Mouse (Mus musculus): ENCODE measurements around the gene Serpina9. TPM values are rescaled to one million over a fixed set of nuclear protein-coding genes. Genes with fewer than 3 reads are reported as not detected.
"Not testable (repeated sequence)": the region's sequence is repeated elsewhere in the genome, so short reads cannot be mapped to it uniquely, and the experiment has no call there.

Gene Serpina9
- polyA plus RNA-seq, 1 experiment = 0.10 TPM

DNA sequence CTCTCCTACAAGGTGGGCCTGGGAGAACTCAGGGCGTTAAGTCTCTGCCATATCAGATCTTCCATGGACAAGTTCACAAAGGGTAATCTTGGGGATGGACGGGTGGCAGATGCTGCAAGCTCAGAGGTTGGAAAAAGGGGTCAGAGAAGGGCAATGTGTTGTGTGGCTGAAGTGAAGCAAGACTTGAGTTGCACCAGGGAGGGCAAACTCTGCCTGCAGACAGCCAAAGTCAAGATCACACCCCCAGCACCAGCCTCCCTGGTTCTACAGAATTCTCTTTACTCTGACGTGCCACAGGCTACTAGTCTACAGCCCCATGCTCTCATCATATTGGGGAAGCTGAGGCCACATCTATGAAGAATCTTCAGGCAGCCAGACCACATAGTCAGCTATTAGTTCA lies 60.6 kb downstream of the Serpina9 start:
- not testable (repeated sequence) for DNase-seq (ENCODE audit: low read depth, low spot score)
- 75% methylated on average over 3 of the region's 3 CpGs for WGBS

DNA sequence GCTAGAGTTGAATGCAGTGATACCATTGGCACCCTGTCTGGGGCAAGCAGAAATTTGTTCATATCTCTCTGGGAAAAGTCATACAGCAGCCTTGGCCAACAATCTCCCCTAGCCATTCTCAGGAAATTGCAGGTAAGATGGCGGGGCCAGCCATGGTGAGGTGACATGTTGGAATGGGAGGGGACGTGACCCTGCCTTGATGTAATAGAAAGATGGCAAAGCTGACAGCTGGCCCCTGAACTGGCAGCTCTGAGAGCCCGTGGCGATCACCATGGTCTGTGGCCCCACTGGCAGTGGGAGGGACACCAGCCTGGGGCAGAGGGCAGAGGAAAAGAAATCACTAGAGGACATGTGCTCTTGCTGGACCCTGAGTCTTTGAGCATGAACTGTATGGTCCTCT lies 67.3 kb downstream of the Serpina9 start:
- WGBS = 86% methylated on average over 4 of the region's 4 CpGs

More for the DNA sequence above, 67.3 kb downstream of the Serpina9 start:
- DNase-seq (ENCODE audit: low read depth, low spot score) = no peak

Other genes starting within 250 kb of the Serpina9 start
- gene Serpina1d, start 240.2 kb downstream of the Serpina9 start, polyA plus RNA-seq (2012; rRNA removed) = 0.42 and 0.55 TPM in 2 replicates
- gene Serpina1b, start 183.4 kb downstream of the Serpina9 start, polyA plus RNA-seq (2012; rRNA removed) = 11.2 and 31.0 TPM in 2 replicates
- gene Serpina1a, start 150.2 kb downstream of the Serpina9 start, polyA plus RNA-seq (2012; rRNA removed) = 0.16 and 2.0 TPM in 2 replicates
- 1.4 and 1.5 TPM in 2 replicates for gene Serpina1c, start 108.9 kb downstream of the Serpina9 start, polyA plus RNA-seq (2012; rRNA removed)
- gene Serpina1e, start 54.8 kb downstream of the Serpina9 start, polyA plus RNA-seq (2012; rRNA removed) = 0.73 and 1.7 TPM in 2 replicates
- 0.14 and 0.23 TPM in 2 replicates for gene Serpina11, start 23.8 kb downstream of the Serpina9 start, polyA plus RNA-seq (2012; rRNA removed)
- 0.02 TPM in 1 of 2 replicates, not detected in the other for gene Serpina12, start 30.7 kb upstream of the Serpina9 start, polyA plus RNA-seq (2012; rRNA removed)
- gene Serpina5, start 87.4 kb upstream of the Serpina9 start, polyA plus RNA-seq (2012; rRNA removed) = not detected in 2 replicates
- not detected in 2 replicates for gene Serpina3a, start 99.0 kb upstream of the Serpina9 start, polyA plus RNA-seq (2012; rRNA removed)
- gene Serpina3b, start 114.2 kb upstream of the Serpina9 start, polyA plus RNA-seq (2012; rRNA removed) = not detected in 2 replicates
- gene Serpina3c, start 140.1 kb upstream of the Serpina9 start, polyA plus RNA-seq (2012; rRNA removed) = 1.2 and 1.4 TPM in 2 replicates
- gene Serpina3f, start 200.8 kb upstream of the Serpina9 start, polyA plus RNA-seq (2012; rRNA removed) = 2.5 and 2.6 TPM in 2 replicates
- 26.2 and 27.5 TPM in 2 replicates for gene Serpina3g, start 222.5 kb upstream of the Serpina9 start, polyA plus RNA-seq (2012; rRNA removed)
- 0.22 and 0.42 TPM in 2 replicates for gene Serpina3i, start 249.4 kb upstream of the Serpina9 start, polyA plus RNA-seq (2012; rRNA removed)